Mouse (Mus musculus) heart, adult 11 months (tissue): ENCODE results near the gene Dennd5b.
"Not testable (repeated sequence)": the region's sequence is repeated elsewhere in the genome, so short reads cannot be mapped to it uniquely, and the experiment has no call there.

Experiments
- DNase-seq: peaks from one replicate; pipeline ENCODE4 v3.0.0; 2022

Dennd5b gene

DNA sequence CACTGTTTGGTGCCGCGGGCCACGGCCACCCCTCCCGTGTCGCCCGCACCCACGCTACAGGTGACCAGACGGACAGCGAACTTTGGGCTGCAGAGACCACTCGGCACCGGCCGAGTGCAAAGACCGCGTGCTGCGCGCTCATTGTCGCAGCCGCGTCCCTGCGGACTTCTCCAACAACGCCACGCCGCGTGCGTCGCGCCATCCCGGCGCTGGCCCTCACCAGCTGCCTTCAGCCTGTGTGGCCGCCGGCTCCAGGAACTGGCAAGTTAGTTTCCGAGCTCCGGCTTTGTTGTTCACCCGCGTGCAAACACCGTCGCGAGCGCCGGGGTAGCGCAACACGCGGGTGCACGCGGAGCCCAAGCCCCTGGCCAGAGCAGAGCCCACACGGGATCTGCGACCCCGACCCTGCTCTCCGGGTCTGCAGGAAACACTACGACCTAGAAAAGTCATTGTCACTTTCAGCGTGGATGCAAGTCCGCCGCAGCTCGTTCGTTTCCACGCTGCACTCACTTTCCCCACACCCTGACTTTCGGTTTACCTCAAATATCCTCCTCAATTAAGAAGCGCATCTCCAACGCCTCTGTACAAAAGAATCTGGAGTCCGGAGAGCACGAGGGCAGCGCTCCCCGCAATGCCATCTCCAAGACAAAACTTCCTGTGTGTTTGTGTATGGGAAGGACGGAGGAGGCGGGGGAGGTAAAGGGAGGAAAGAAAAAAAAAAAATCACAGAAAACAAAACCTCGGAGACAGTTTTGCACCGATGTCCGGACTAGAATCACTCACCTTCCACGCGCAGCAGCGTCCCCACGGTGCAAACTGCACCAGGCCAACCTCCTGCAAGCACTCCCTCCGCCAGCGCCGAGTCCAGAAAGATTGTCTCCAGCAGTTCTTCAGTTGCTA, 155.7 kb downstream of the Dennd5b start:
- DNase-seq: peak; percentile 91

DNA sequence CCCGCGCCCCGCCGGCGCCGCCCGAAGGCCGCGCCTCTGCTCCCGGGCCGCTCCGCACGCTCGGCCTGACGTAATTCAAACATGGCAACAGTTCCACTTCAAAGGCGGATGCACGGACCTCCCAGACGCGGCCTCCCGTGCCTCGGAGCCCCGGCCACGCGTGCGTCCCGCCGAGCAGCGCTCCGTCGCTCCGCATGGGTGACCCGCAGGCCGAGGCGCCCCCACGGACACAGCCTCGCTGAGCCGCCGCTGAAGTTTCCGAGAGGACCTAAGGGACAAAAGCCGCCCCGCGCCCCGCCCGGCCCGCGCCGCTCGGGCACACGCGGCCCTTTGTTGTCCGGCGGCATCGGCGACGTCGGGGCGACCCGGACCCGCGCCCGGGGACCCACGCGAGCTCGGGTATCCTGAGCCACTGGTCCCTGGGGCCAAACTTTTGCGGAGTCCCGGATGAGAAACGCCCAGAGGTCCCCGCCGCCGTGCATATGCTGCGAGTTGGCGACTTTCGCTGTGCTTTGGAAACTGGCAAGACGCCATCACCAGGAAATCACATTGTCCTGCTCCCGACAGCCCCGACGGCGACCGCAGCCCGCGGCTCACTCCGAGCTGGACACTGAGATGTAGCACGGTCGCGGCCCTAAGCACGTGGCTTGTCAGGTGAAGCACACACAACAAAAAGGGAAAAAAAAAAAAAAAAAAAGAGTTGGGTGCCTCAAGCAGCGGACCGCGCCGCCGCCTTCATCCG, 156.5 kb downstream of the Dennd5b start:
- DNase-seq: peak; percentile 96

DNA sequence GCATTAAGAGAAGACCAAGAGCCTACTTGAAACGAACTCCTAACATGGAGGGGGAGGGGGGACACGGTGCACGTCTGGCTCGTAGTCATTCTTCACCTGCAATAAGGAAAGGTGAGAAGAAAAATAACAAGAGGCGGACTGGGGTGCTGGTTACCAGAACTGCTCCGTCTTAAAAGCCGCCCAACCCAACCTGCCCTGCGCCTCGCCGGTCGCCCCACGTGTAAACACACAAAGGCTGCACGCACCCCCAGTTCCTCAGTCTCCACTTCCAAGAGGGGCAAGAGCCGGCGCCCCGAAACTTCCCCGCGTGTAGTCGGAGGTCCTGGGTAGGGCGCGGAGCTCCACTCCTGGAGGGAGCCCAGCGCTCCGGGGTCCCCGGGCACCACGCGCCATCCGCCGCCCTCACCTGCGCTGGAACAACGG, 157.1 kb downstream of the Dennd5b start:
- DNase-seq: no peak

DNA sequence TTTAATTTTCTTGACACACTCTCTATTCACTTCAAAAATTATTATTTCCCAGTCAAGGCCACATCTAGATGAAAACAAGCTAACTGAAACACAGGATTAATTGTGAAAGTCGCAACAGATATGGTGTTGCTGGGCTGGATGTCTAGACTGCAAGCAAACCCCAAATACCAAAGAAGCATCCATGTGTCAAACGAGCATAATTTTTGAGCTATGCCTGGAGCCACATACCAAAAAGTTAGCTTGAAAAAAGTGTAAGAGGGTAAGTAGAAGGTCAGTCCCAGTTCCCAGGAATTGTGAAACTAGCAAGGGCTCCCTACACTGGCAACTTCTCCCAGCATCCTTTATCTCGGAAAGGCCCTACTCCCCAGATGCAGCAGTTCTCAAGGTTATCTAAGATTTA, 157.8 kb downstream of the Dennd5b start:
- no peak for DNase-seq

DNA sequence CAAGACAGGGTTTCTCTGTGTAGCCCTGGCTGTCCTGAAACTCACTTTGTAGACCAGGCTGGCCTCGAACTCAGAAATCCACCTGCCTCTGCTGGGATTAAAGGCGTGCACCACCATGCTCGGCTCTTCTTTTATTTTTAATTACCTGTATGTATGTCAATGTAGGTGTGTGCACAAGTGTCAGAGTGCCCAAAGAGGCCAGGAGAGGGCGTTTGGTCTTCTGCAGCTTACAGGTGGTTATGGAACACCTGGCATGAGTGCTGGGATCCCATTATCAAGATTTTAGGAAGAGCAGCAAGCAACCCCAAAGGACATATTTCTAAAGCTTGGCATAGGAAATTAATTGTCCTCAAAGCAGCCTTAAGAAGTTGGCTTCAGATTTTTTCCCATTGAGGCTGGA, 159.1 kb downstream of the Dennd5b start:
- no peak for DNase-seq

DNA sequence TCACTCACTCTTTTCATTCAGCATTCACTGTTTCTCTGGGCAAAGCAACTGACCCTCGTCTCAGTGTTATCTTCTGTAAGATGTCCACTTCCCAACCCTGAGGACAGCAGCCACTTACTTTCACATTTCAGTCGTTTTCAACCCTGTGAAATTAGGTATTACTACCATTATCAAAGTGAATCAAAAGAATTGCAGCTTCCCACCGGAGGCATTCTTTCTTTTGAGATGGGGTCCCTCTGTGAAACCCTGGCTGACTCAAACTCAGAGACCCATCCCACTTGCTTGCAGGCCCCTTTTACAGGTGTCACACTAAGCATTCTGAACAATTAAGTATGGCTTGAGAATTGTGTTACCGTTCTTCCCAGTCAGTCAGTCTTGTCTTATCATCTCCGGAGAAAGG, 159.6 kb downstream of the Dennd5b start:
- DNase-seq: no peak

DNA sequence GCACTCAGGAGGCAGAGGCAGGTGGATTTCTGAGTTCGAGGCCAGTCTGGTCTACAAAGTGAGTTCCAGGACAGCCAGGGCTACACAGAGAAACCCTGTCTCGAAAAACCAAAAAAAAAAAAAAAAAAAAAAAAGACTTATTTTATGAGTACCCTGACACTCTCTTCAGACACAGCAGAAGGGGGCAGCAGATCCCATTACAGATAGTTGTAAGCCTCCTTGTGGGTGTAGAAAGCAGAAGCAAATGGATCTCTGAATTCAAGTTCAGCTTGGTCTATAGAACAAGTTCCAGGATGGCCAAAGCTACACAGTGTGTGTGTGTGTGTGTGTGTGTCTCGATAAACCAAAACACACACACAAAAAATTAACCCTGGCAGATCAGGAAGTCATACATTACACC, 161.1 kb downstream of the Dennd5b start:
- not testable (repeated sequence) for DNase-seq
